In genomic region chr16:4413301-4413700, GRCm38 (mm10) we compare ENCODE assay signal across 12 mouse cellular contexts. TPM values are rescaled to one million over a fixed set of nuclear protein-coding genes. Genes with fewer than 3 reads are reported as not detected.
A peak's percentile ranks its signal among the peaks of the same experiment; 100 is the strongest.
DNase-seq lines count a peak whose midpoint lies in the region; ATAC-seq and TF ChIP-seq lines count a peak whose summit lies in the region.
"Had no signal": no experiment of that assay in that cellular context is flagged by ENCODE, and none has a peak within 500 bp of the region (broad histone marks: within the 10 kb centered on the region; RNA-seq: fewer than 3 reads in every experiment).

No protein-coding gene starts in this region.

- H3K36me3 ChIP-seq in hindbrain, embryonic 16.5 days (ENCODE audit: control insufficient read depth, insufficient read depth, low read length) = peaks cover 4% of the 10 kb centered on the region; the same call in 1 of the 2 replicates
- H3K36me3 ChIP-seq in hindbrain, embryonic 10.5 days = no peaks in the 10 kb centered on the region; the same call in 1 of the 2 replicates
- no peaks in the 10 kb centered on the region for H3K36me3 ChIP-seq in midbrain, embryonic 16.5 days (ENCODE audit: control insufficient read depth, insufficient read depth, low read length)
- H3K36me3 ChIP-seq: neural tube, embryonic 12.5 days had no signal

- no peaks in the 10 kb centered on the region for H3K27me3 ChIP-seq in hindbrain, embryonic 16.5 days (replicated peaks; ENCODE audit: control insufficient read depth, insufficient read depth, low read length)
- H3K27me3 ChIP-seq in hindbrain, embryonic 10.5 days (ENCODE audit: insufficient read depth, poor library complexity, severe bottlenecking) = peaks cover 35% of the 10 kb centered on the region
- H3K27me3 ChIP-seq in midbrain, embryonic 16.5 days (ENCODE audit: control insufficient read depth, insufficient read depth, low read depth, low read length) = no peaks in the 10 kb centered on the region

- H3K4me3 ChIP-seq in hindbrain, embryonic 16.5 days (ENCODE audit: low read length) = no peak overlapping the region
- no peak overlapping the region for H3K4me3 ChIP-seq in hindbrain, embryonic 10.5 days
- peak overlapping the region; percentile 77 for H3K4me3 ChIP-seq in cortical plate, adult 2 months (ENCODE audit: insufficient read depth, low read length)
- no peak overlapping the region for H3K4me3 ChIP-seq in midbrain, embryonic 16.5 days (ENCODE audit: low read depth, low read length)
- H3K4me3 ChIP-seq: neural tube, embryonic 12.5 days had no signal

- no peaks in the 10 kb centered on the region for H3K9me3 ChIP-seq in hindbrain, embryonic 16.5 days (ENCODE audit: control insufficient read depth, low read length)
- H3K9me3 ChIP-seq in hindbrain, embryonic 10.5 days = no peaks in the 10 kb centered on the region
- H3K9me3 ChIP-seq in midbrain, embryonic 16.5 days (replicated peaks; ENCODE audit: control insufficient read depth, low read length, poor library complexity, severe bottlenecking) = no peaks in the 10 kb centered on the region
- H3K9me3 ChIP-seq: neural tube, embryonic 12.5 days had no signal

- 44% methylated on average over 14 of the region's 14 CpGs for WGBS in hindbrain, embryonic 16.5 days
- WGBS in hindbrain, embryonic 10.5 days = 59% methylated on average over 14 of the region's 14 CpGs
- WGBS in midbrain, embryonic 16.5 days = 48% methylated on average over 14 of the region's 14 CpGs

- no peak overlapping the region for H3K27ac ChIP-seq in hindbrain, embryonic 16.5 days (ENCODE audit: low read depth, low read length)
- no peak overlapping the region for H3K27ac ChIP-seq in hindbrain, embryonic 10.5 days
- no peak overlapping the region for H3K27ac ChIP-seq in cortical plate, adult 2 months (ENCODE audit: insufficient read depth, low read length)
- no peak overlapping the region for H3K27ac ChIP-seq in midbrain, embryonic 16.5 days (ENCODE audit: low read length)
- H3K27ac ChIP-seq: neural tube, embryonic 12.5 days had no signal

- no peak for TF ChIP-seq CTCF in cortical plate, adult 2 months (IDR thresholded peaks at IDR 0.05; ENCODE audit: extremely low read depth, insufficient read depth, low read length)

- H3K4me2 ChIP-seq in hindbrain, embryonic 16.5 days (ENCODE audit: low read length) = peak overlapping the region; percentile 23
- H3K4me2 ChIP-seq in midbrain, embryonic 16.5 days (ENCODE audit: low read length) = peak overlapping the region; percentile 25
- H3K4me2 ChIP-seq: neural tube, embryonic 12.5 days had no signal

- H3K9ac ChIP-seq in hindbrain, embryonic 16.5 days (ENCODE audit: low read depth, low read length) = 0 out of 2 replicates have a peak overlapping the region, but pooled peaks have one; percentile 17
- H3K9ac ChIP-seq in midbrain, embryonic 16.5 days (ENCODE audit: low read depth, low read length) = peak overlapping the region; percentile 46; the same call in 1 of the 2 replicates
- H3K9ac ChIP-seq: neural tube, embryonic 12.5 days had no signal

- DNase-seq in hindbrain, embryonic 10.5 days (ENCODE audit: low spot score) = no peak
- DNase-seq in ovary, postnatal 36 days (ENCODE audit: low spot score) = peak; percentile 25
- no peak for DNase-seq in ovary, postnatal 10 days (ENCODE audit: low spot score)
- DNase-seq in natural killer cell, adult 2 months (ENCODE audit: low spot score in 2 of 2) = no peak
- DNase-seq: layer of hippocampus, postnatal 36 days; right cerebral cortex, postnatal 4 days had no signal

- H3K4me1 ChIP-seq in hindbrain, embryonic 16.5 days (ENCODE audit: control insufficient read depth, insufficient read depth, low read depth, low read length) = peaks cover 48% of the 10 kb centered on the region
- peaks cover 5% of the 10 kb centered on the region; the same call in 1 of the 2 replicates for H3K4me1 ChIP-seq in hindbrain, embryonic 10.5 days (replicated peaks)
- peaks cover 14% of the 10 kb centered on the region for H3K4me1 ChIP-seq in cortical plate, adult 2 months (ENCODE audit: control insufficient read depth, insufficient read depth, low read length)
- H3K4me1 ChIP-seq in midbrain, embryonic 16.5 days (ENCODE audit: control insufficient read depth, insufficient read depth, low read length) = peaks cover 47% of the 10 kb centered on the region

- no peak for TF ChIP-seq POLR2A in cortical plate, adult 2 months (IDR thresholded peaks at IDR 0.05; ENCODE audit: extremely low read depth, insufficient read depth, low read length)

- ATAC-seq in hindbrain, embryonic 16.5 days = no peak
- ATAC-seq in midbrain, embryonic 16.5 days = no peak
- ATAC-seq in monocyte, adult 5-6 weeks (replicated peaks; ENCODE audit: insufficient number of reproducible peaks, low FRiP score, low TSS enrichment, poor library complexity, severe bottlenecking) = no peak
- ATAC-seq: forebrain, embryonic 14.5 days had no signal

RNA-seq across cellular contexts. Expression of gene Adcy9, which starts 7.0 kb away (rescaled TPM):
- polyA plus RNA-seq in hindbrain, embryonic 16.5 days (2015; fragmentation: Nextera tagmentation; extraction: Ambion mirVana) = 4.0 and 5.0 TPM in 2 replicates
- 0.77 and 1.1 TPM in 2 replicates for polyA plus RNA-seq in hindbrain, embryonic 10.5 days (2016; fragmentation: Nextera tagmentation; extraction: Ambion mirVana)
- polyA plus RNA-seq in cortical plate, adult 2 months (2012; rRNA removed) = 29.7 and 33.1 TPM in 2 replicates
- 4.0 and 4.3 TPM in 2 replicates for polyA plus RNA-seq in midbrain, embryonic 16.5 days (2015; fragmentation: Nextera tagmentation; extraction: Ambion mirVana)
- total RNA-seq in monocyte, adult 5-6 weeks (2017) = 2.7 to 3.6 TPM (median 2.8 TPM) in 3 replicates
